Mouse (Mus musculus) heart, embryonic 16.5 days (tissue): ENCODE data around the gene Duox2. TPM values are rescaled to one million over a fixed set of nuclear protein-coding genes. Genes with fewer than 3 reads are reported as not detected.

Experiments
- ATAC-seq: fragments of 200-750 bp; cut with Nextera tagmentation; replicated peaks from 2 replicates; pipeline ENCODE4 v1.8.0; 2017; ENCODE audit warnings: moderate number of reproducible peaks; ENCODE audit not compliant: insufficient read depth, low FRiP score; ENCODE audit errors: extremely low read depth
- H3K27ac ChIP-seq: fragments of 300-500 bp; sonication (generic); 2 replicates; pipeline ENCODE4 v1.5.1; 2014; ENCODE audit warnings: mild to moderate bottlenecking, low read length, control low read depth, moderate library complexity
- H3K27me3 ChIP-seq: fragments of 300-500 bp; sonication (generic); 2 replicates; pipeline ENCODE4 v1.6.1; 2014; ENCODE audit warnings: low read length, mixed read lengths; ENCODE audit not compliant: control insufficient read depth, insufficient read depth
- H3K36me3 ChIP-seq: fragments of 300-500 bp; sonication (generic); 2 replicates; pipeline ENCODE4 v1.6.1; 2014; ENCODE audit not compliant: control insufficient read depth, insufficient read depth
- H3K4me1 ChIP-seq: fragments of 300-500 bp; sonication (generic); 2 replicates; pipeline ENCODE4 v1.6.1; 2014; ENCODE audit warnings: low read length, mixed read lengths; ENCODE audit not compliant: control insufficient read depth, insufficient read depth
- H3K4me2 ChIP-seq: fragments of 300-500 bp; sonication (generic); 2 replicates; pipeline ENCODE4 v1.6.1; 2014; ENCODE audit warnings: low read depth, mild to moderate bottlenecking, control low read depth, low read length
- H3K4me3 ChIP-seq: fragments of 300-500 bp; sonication (generic); 2 replicates; pipeline ENCODE4 v1.5.1; 2014; ENCODE audit warnings: mild to moderate bottlenecking, control low read depth, low read length
- H3K9ac ChIP-seq: fragments of 300-500 bp; sonication (generic); 2 replicates; pipeline ENCODE4 v1.6.1; 2014; ENCODE audit warnings: low read length, control low read depth
- H3K9me3 ChIP-seq: fragments of 300-500 bp; sonication (generic); replicated peaks from 2 replicates; pipeline ENCODE4 v1.6.1; 2016; ENCODE audit warnings: low read length; ENCODE audit not compliant: control insufficient read depth
- WGBS: fragments of 180-500 bp; shearing (Covaris S2); extraction: QIAGEN DNeasy Blood & Tissue Kit; methylation state at CpG from one replicate; pipeline ENCODE4 v1.1.7; 2014; 5-methylcytosine and 5-hydroxymethylcytosine counted together
- polyA plus RNA-seq: library from polyadenylated mRNA; unstranded; fragments of >200 nt; fragmentation: Nextera tagmentation; extraction: Ambion mirVana; gene quantifications from 2 replicates; pipeline ENCODE4 v1.2.1, GENCODE M21; 2015

Gene Duox2
- polyA plus RNA-seq, 1 experiment from 2014 or later, result 0.05 TPM

DNA sequence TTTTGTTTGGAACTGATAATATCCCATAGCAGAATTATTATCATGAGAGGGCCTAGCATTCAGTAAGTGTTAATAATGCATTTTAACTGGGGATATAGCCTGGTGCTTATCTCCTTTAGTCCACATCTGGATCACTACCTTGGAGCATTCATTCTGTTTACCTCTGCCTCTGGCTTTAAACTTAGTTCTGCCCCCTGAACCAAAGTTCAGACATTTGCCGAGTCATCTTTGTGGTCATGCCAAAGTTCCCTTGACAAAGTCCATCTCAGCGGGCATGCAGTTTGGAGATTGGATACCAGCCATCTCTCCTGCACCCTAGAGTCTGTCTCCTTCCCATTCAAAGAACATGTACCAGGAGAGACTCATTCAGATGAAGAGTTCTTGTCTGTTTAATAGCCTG lies 62.8 kb downstream of the Duox2 start:
- Histone ChIP-seq H3K4me2 (peak overlapping the region; percentile 88), H3K9ac (peak overlapping the region; percentile 83; the same call in 1 of the 2 replicates), H3K9me3 (no peaks in the 10 kb centered on the region), H3K36me3 (no peaks in the 10 kb centered on the region), H3K4me3 (peak overlapping the region; percentile 75), H3K27ac (peak overlapping the region; percentile 81), H3K4me1 (peaks cover 8% of the 10 kb centered on the region), H3K27me3 (no peaks in the 10 kb centered on the region)
- WGBS, result 68% methylated on average over 2 of the region's 2 CpGs
- ATAC-seq, result no peak

DNA sequence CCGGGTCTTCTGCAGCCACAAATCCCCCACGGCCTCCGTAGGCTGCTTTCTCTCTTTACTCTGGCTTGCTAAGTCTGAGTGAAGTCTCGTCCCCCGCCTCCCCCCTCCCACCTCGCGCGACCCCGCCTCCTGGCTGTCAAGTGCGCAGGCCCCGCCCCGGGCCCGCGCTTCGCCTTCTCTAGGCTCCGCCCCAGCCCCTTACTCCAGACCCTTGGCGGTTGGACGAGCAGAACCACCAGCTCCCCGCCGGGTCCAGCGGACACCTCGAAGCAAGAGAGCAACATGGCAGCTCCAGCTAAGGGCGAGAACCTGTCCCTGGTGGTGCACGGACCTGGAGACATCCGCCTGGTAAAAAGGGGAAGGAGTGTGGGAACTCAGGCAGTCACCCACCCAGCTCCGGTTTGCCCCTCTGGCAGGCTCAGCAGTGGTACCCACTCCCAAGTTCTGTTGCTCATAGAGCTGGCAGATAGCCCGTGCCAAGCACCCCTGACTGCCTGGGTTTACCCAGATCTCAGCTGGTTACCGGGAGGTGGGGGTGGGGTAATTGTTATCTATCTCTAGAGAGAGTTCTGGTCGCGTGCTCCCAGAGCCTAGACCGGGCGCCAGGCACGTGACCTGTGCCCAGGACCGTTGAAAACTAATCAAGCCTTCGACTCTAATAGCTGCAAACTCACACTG lies 63.5 kb downstream of the Duox2 start, which contains the start of gene Sord:
TSS of gene Sord (plus strand) at position 139 of the 678 bp plus-strand sequence.
- peak within 1 kb of the TSS; percentile 88 for H3K4me2 ChIP-seq
- peak within 1 kb of the TSS; percentile 81 for H3K27ac ChIP-seq
- no peaks in the 10 kb centered on the region for H3K27me3 ChIP-seq
- peak; percentile 95 for ATAC-seq
- WGBS, result under 1% methylated on average over 35 of the region's 35 CpGs
- H3K4me1 ChIP-seq, result peaks cover 8% of the 10 kb centered on the region
- H3K4me3 ChIP-seq, result peak within 1 kb of the TSS; percentile 75
- peak within 1 kb of the TSS; percentile 83 for H3K9ac ChIP-seq
- H3K36me3 ChIP-seq, result no peaks in the 10 kb centered on the region
- H3K9me3 ChIP-seq, result no peaks in the 10 kb centered on the region

DNA sequence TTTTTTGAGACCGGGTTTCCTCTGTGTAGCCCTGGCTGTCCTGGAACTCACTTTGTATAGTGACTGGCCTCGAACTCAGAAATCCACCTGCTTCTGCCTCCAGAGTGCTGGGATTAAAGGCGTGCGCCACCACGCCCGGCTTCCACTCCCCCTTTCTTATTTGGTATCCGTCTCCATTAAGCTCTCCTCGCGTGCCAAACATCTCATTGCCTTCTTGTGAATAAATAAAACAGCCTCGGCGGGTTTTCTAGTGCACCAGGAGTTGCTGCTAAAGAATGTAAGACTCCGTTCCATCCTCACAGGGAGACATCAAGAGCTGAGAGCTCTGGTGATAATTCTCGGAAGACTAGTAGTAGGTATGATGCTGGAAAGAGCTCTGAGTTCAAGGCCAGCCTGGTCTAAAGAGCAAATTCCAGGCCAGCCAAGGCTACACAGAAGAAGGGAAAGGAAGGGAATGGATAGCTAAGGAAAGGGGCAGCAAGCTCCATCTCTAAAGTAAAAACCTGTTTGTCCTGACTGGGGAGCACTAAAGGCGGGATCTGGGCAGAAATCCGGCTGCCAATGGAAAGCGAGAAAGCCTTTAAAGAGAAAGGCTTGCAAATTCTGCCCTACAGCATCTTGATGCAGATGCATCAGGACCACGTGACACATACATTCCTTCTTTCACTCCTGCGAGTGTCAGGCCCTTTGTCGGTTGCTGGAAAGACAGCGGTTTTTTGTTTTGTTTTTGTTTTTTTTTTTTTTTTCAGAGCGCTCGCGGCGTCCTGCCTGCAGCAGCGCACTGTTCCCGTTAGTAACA lies 64.3 kb downstream of the Duox2 start:
- 0 out of 2 replicates have a peak, but pooled peaks have one; percentile 5 for ATAC-seq
- peak overlapping the region; percentile 81 for H3K27ac ChIP-seq
- peak overlapping the region; percentile 83 for H3K9ac ChIP-seq
- no peaks in the 10 kb centered on the region for H3K36me3 ChIP-seq
- WGBS, result 5% methylated on average over 26 of the region's 26 CpGs
- no peaks in the 10 kb centered on the region for H3K9me3 ChIP-seq
- peak overlapping the region; percentile 88 for H3K4me2 ChIP-seq
- peak overlapping the region; percentile 75 for H3K4me3 ChIP-seq
- peaks cover 8% of the 10 kb centered on the region for H3K4me1 ChIP-seq
- no peaks in the 10 kb centered on the region for H3K27me3 ChIP-seq

DNA sequence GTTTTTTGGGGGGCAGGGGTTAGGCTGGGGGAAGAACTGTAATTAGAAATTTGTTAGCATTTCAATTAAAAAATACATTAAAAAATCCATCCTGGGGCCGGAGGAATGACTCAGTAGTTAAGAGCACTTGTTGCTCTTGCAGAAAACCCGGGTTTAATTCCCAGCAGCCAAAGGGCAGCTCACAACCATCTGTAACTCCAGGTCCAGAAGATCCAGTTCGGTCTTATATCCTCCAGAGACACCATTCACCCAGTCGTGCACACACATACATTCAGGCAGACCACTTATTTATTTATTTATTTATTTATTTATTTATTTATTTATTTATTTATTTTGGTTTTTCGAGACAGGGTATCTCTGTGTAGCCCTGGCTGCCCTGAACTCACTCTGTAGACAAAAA lies 64.9 kb downstream of the Duox2 start:
- no peak for ATAC-seq

DNA sequence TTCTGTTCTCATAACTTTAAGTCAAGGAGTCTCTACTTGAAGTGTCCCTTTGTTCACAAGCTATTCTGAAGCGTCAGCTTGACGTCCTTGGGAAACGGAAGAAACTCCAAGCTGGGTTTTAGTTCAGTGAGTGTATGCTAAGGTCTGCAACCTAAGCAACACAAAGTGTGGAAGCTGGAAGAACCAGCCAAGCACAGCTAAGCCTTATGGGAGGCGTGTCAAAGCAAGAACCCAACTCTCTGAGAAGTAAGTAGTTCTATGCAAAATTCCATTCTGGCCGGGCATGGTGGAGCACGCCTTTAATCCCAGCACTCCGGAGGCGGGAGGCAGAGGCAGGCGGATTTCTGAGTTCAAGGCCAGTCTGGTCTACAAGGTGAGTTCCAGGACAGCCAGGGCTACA lies 66.6 kb downstream of the Duox2 start:
- H3K9me3 ChIP-seq, result no peaks in the 10 kb centered on the region
- 85% methylated on average over 9 of the region's 9 CpGs for WGBS
- no peak overlapping the region for H3K9ac ChIP-seq
- ATAC-seq, result no peak
- no peaks in the 10 kb centered on the region for H3K27me3 ChIP-seq
- no peak overlapping the region for H3K27ac ChIP-seq
- H3K36me3 ChIP-seq, result no peaks in the 10 kb centered on the region
- no peak overlapping the region for H3K4me2 ChIP-seq
- H3K4me3 ChIP-seq, result no peak overlapping the region
- H3K4me1 ChIP-seq, result peaks cover 8% of the 10 kb centered on the region

More for the DNA sequence above, 64.9 kb downstream of the Duox2 start:
- 56% methylated on average over 5 of the region's 5 CpGs for WGBS
- Histone ChIP-seq H3K27me3 (no peaks in the 10 kb centered on the region), H3K4me1 (peaks cover 8% of the 10 kb centered on the region), H3K9me3 (no peaks in the 10 kb centered on the region), H3K9ac (no peak overlapping the region), H3K27ac (no peak overlapping the region), H3K4me3 (no peak overlapping the region), H3K36me3 (no peaks in the 10 kb centered on the region), H3K4me2 (no peak overlapping the region)

DNA sequence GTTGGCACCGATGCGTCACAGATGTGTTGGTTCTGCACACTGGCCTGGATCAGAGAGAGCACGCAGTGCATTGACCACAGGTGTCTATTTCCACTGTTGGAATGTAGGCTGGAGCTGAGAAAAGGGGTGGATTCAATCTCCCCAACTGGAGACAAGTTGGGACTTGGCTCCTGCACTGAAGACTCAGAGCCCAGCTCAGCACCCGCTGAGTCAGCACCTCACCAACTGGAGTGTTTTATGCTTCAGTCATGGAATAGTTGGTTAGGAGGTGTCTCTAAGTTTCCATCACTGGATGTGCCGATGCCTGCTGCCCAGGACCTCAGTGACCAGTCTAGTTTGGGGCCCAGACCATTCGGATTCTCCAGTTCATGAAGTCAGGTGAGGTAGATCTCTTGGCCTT lies 67.9 kb downstream of the Duox2 start:
- Histone ChIP-seq H3K27ac (no peak overlapping the region), H3K36me3 (no peaks in the 10 kb centered on the region), H3K4me3 (no peak overlapping the region), H3K27me3 (no peaks in the 10 kb centered on the region), H3K4me2 (no peak overlapping the region), H3K4me1 (peaks cover 4% of the 10 kb centered on the region), H3K9me3 (no peaks in the 10 kb centered on the region), H3K9ac (no peak overlapping the region)
- 79% methylated on average over 6 of the region's 6 CpGs for WGBS
- ATAC-seq, result no peak

Other genes starting within 250 kb of the Duox2 start
- 4.5 and 5.1 TPM in 2 replicates for gene Spg11, start 180.1 kb downstream of the Duox2 start, polyA plus RNA-seq
- 233 and 403 TPM in 2 replicates for gene B2m, start 150.8 kb downstream of the Duox2 start, polyA plus RNA-seq
- 0.14 TPM in 1 of 2 replicates, not detected in the other for gene Trim69, start 137.7 kb downstream of the Duox2 start, polyA plus RNA-seq
- 0.18 TPM in 1 of 2 replicates, not detected in the other for gene Patl2, start 112.3 kb downstream of the Duox2 start, polyA plus RNA-seq
- gene Terb2, start 112.2 kb downstream of the Duox2 start, polyA plus RNA-seq, result not detected in 2 replicates
- 62.2 and 73.7 TPM in 2 replicates for gene Sord, start 63.7 kb downstream of the Duox2 start, polyA plus RNA-seq
- gene Duoxa2, start 451 bp upstream of the Duox2 start, polyA plus RNA-seq, result not detected in 2 replicates
- 0.54 and 0.97 TPM in 2 replicates for gene Duoxa1, start 15.3 kb upstream of the Duox2 start, polyA plus RNA-seq
- 0.05 and 0.12 TPM in 2 replicates for gene Duox1, start 17.2 kb upstream of the Duox2 start, polyA plus RNA-seq
- 2.0 TPM in 2 replicates for gene Shf, start 70.7 kb upstream of the Duox2 start, polyA plus RNA-seq
- gene Slc28a2, start 128.0 kb upstream of the Duox2 start, polyA plus RNA-seq, result 2.1 and 2.4 TPM in 2 replicates
- gene Gm14085, start 186.5 kb upstream of the Duox2 start, polyA plus RNA-seq, result 0.04 TPM in 1 of 2 replicates, not detected in the other